Mouse (Mus musculus) embryonic facial prominence, embryonic 11.5 days (tissue): ENCODE measurements around the gene Strn3. TPM values are rescaled to one million over a fixed set of nuclear protein-coding genes. Genes with fewer than 3 reads are reported as not detected.
"Not testable (repeated sequence)": the region's sequence is repeated elsewhere in the genome, so short reads cannot be mapped to it uniquely, and the experiment has no call there.

Experiments
- ATAC-seq: fragments of 200-750 bp; cut with Nextera tagmentation; replicated peaks from 2 replicates; pipeline ENCODE4 v1.8.0; 2017; ENCODE audit warnings: low read depth; ENCODE audit not compliant: insufficient number of reproducible peaks, low FRiP score, low TSS enrichment
- DNase-seq: peaks from one replicate; pipeline ENCODE4 v3.0.0-alpha.2; 2015; ENCODE audit warnings: low spot score
- H3K27ac ChIP-seq: fragments of 300-500 bp; sonication (generic); replicated peaks from 2 replicates; pipeline ENCODE4 v1.5.1; 2014; ENCODE audit warnings: mild to moderate bottlenecking, low read depth, low read length, control low read depth
- H3K27me3 ChIP-seq: fragments of 300-500 bp; sonication (generic); 2 replicates; pipeline ENCODE4 v1.6.1; 2014; ENCODE audit warnings: mild to moderate bottlenecking, low read length, moderate library complexity, mixed read lengths; ENCODE audit not compliant: control insufficient read depth, insufficient read depth
- H3K36me3 ChIP-seq: fragments of 300-500 bp; sonication (generic); replicated peaks from 2 replicates; pipeline ENCODE4 v1.6.1; 2014; ENCODE audit warnings: low read depth, mild to moderate bottlenecking, low read length, moderate library complexity, mixed read lengths; ENCODE audit not compliant: control insufficient read depth, insufficient read depth
- H3K4me1 ChIP-seq: fragments of 300-500 bp; sonication (generic); 2 replicates; pipeline ENCODE4 v1.6.1; 2014; ENCODE audit warnings: low read length, mixed read lengths; ENCODE audit not compliant: control insufficient read depth, insufficient read depth
- H3K4me2 ChIP-seq: fragments of 300-500 bp; sonication (generic); 2 replicates; pipeline ENCODE4 v1.6.1; 2014; ENCODE audit warnings: low read depth, mild to moderate bottlenecking, control low read depth, low read length, moderate library complexity
- H3K4me3 ChIP-seq: fragments of 300-500 bp; sonication (generic); 2 replicates; pipeline ENCODE4 v1.5.1; 2014; ENCODE audit warnings: low read depth, low read length, control low read depth
- H3K9ac ChIP-seq: fragments of 300-500 bp; sonication (generic); replicated peaks from 2 replicates; pipeline ENCODE4 v1.6.1; 2014; ENCODE audit warnings: mild to moderate bottlenecking, control low read depth, low read length
- H3K9me3 ChIP-seq: fragments of 300-500 bp; sonication (generic); replicated peaks from 2 replicates; pipeline ENCODE4 v1.6.1; 2016; ENCODE audit warnings: mild to moderate bottlenecking, low read length, inconsistent platforms, mixed read lengths; ENCODE audit not compliant: control insufficient read depth
- WGBS: fragments of 180-500 bp; shearing (Covaris S2); extraction: QIAGEN DNeasy Blood & Tissue Kit; methylation state at CpG from one replicate; pipeline ENCODE4 v1.1.7; 2014; 5-methylcytosine and 5-hydroxymethylcytosine counted together
- polyA plus RNA-seq: library from polyadenylated mRNA; unstranded; fragments of >200 nt; fragmentation: Nextera tagmentation; extraction: Ambion mirVana; gene quantifications from 2 replicates; pipeline ENCODE4 v1.2.1, GENCODE M21; 2014

Strn3 gene
- polyA plus RNA-seq, 1 experiment from 2014 or later = 60.3 TPM

DNA sequence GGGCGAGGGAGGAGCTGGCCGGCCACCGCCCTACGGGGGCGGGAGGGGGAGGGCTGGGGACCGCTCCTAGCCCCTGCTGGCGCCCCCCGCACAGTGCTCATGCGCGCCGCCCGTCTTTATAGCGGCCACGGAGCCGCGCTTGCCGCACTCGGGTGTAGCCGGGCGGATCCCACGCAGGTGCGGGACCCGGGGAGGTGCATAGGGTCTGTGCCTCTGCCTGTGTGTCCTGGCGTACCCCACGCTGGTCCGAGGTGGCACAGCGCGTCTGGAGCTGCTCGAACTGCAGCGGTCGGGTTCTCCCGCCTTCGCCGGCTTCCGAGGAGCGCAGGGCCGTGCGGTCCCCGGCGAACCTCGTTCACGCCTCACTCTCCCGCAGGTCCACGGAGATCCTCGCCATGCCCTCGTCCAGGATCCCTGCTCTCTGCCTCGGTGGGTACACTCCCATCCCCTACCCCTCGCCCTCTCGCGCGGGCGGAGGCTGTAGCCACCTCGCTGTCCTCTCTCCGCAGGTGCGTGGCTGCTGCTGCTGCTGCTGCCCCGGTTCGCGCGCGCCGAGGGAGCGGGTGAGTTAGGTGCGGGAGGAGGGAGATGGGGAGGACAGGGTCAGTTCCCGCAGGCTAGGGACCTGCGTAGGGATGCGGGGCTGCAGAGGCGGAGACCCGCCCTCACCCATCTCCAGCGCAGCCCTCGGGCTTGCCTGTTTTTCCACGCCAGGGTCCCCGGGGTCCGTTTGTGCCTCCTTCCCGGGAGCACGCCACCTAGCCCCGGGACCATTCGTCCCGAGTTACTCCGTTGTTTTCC, 98.3 kb downstream of the Strn3 start, which contains the start of gene Coch:
Coch (plus strand) TSS at position 113 of the 801 bp plus-strand sequence.
- H3K9ac ChIP-seq = peak within 1 kb of the TSS; percentile 57
- H3K9me3 ChIP-seq = no peaks in the 10 kb centered on the region
- H3K27me3 ChIP-seq = peaks cover 34% of the 10 kb centered on the region
- DNase-seq (peak; percentile 44), ATAC-seq (peak; percentile 70)
- H3K27ac ChIP-seq = no peak within 1 kb of the TSS
- peak within 1 kb of the TSS; percentile 62 for H3K4me3 ChIP-seq
- H3K4me1 ChIP-seq = no peaks in the 10 kb centered on the region; the same call in 1 of the 2 replicates
- H3K4me2 ChIP-seq = peak within 1 kb of the TSS; percentile 99
- H3K36me3 ChIP-seq = no peaks in the 10 kb centered on the region
- WGBS = under 1% methylated on average over 67 of the region's 79 CpGs

DNA sequence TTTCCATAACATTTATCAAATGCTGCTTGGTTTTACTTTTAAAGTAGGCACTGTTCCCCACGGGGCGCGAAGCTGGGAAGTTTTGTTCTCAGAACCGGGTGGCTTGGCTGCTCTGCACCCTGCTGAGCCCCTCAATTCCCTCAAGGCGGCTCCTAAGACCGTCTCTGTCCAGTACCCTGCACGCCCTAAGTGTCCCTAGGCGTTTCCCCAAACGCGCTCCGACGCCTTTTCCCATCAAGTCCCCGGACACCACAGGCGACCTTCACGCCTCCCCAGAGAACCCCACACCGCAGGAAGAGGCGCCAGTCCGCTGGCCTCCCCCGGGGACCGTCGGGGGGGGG, 98.8 kb downstream of the Strn3 start:
- Histone ChIP-seq H3K9me3 (no peaks in the 10 kb centered on the region), H3K36me3 (no peaks in the 10 kb centered on the region), H3K27me3 (peaks cover 34% of the 10 kb centered on the region), H3K4me2 (peak overlapping the region; percentile 99), H3K4me1 (no peaks in the 10 kb centered on the region; the same call in 1 of the 2 replicates), H3K27ac (no peak overlapping the region), H3K4me3 (peak overlapping the region; percentile 62), H3K9ac (peak overlapping the region; percentile 57)
- WGBS = 1% methylated on average over 15 of the region's 21 CpGs
- ATAC-seq = peak; percentile 46
- no peak for DNase-seq

DNA sequence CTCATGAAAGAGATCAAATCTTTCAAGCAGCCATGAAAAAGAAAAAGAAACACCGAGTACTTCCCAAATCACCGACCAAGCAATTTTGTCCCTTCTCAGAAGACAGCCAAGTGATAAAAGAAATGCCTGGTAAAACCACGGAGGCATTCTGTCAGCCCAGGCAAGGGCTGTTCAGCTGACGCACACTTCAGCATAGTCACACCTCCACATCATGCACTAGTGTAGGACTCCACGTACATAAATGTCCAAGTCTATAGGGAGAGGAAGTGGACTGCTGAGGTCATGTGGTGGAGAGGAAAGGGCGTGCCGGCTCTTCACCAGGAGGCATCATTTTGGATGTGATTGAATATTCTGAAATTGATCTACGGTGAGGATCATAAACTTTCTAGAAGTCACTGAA, 99.8 kb downstream of the Strn3 start:
- Histone ChIP-seq H3K9ac (no peak overlapping the region), H3K36me3 (no peaks in the 10 kb centered on the region), H3K4me1 (no peaks in the 10 kb centered on the region; the same call in 1 of the 2 replicates), H3K4me3 (no peak overlapping the region), H3K27me3 (peaks cover 34% of the 10 kb centered on the region), H3K9me3 (no peaks in the 10 kb centered on the region), H3K27ac (no peak overlapping the region), H3K4me2 (no peak overlapping the region)
- 72% methylated on average over 8 of the region's 8 CpGs for WGBS
- DNase-seq = no peak
- ATAC-seq = no peak

DNA sequence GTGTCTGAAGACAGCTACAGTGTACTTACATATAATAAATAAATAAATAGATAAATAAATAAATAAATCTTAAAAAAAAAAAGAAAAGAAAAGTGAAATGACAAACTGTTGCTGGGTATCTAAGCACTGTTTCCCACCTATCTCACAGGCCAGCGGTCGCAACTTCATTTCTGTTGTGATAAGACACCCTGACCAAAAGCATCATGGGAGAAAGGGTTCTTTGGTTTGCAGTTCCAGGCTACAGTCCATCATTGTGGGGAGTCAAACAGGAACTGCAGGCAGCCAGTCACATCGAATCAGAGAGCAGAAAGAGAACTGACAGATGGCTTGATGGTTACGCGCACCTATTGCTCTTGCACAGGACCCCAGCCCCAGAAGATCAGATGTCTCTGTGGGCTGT, 102.4 kb downstream of the Strn3 start:
- 90% methylated on average over 5 of the region's 5 CpGs for WGBS

DNA sequence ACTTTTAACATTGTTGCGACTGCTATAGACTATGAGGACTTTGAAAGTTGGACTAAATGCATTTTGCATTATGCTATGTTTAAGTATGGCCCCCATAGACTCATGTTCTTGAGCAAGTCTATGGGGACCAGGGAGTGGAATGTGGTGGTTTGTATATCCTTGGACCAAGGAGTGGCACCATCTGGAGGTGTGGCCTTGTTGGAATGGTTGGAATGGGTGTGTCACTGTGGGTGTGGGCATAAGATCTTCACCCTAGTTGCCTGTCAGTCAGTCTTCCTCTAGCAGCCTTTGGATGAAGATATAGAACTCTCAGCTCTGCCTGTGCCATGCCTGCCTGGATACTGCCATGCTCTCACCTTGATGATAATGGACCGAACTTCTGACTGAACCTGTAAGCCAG, 113.9 kb downstream of the Strn3 start:
- H3K27ac ChIP-seq, H3K4me3 ChIP-seq, H3K4me1 ChIP-seq, H3K9me3 ChIP-seq, DNase-seq, H3K27me3 ChIP-seq, ATAC-seq, H3K36me3 ChIP-seq, H3K9ac ChIP-seq, H3K4me2 ChIP-seq: not testable (repeated sequence)
- WGBS = 82% methylated on average over 2 of the region's 2 CpGs

More for the DNA sequence above, 102.4 kb downstream of the Strn3 start:
- no peaks in the 10 kb centered on the region for H3K36me3 ChIP-seq
- H3K4me2 ChIP-seq = no peak overlapping the region
- H3K4me3 ChIP-seq = no peak overlapping the region
- no peaks in the 10 kb centered on the region; the same call in 1 of the 2 replicates for H3K4me1 ChIP-seq
- H3K27me3 ChIP-seq = peaks cover 23% of the 10 kb centered on the region
- no peaks in the 10 kb centered on the region for H3K9me3 ChIP-seq
- no peak for ATAC-seq
- no peak for DNase-seq
- no peak overlapping the region for H3K9ac ChIP-seq
- H3K27ac ChIP-seq = no peak overlapping the region

DNA sequence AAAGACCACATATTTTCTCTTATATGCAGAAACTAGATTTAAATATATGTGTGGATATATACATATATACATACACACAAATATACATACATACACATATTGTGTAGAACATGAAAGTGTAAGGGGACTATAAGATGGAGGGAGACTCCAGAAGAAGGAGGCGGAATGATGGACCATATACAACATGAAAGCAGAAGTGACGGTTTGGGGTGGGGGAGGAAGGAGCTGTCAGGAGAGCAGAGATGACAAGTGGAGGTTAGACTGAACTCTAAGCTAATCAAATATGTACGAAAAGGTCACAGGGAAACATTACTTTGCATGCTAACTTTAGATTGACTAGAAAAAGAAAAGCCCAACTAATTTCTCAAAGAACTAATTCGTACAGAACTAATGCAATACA, 119.0 kb downstream of the Strn3 start:
- 76% methylated on average over 4 of the region's 4 CpGs for WGBS

DNA sequence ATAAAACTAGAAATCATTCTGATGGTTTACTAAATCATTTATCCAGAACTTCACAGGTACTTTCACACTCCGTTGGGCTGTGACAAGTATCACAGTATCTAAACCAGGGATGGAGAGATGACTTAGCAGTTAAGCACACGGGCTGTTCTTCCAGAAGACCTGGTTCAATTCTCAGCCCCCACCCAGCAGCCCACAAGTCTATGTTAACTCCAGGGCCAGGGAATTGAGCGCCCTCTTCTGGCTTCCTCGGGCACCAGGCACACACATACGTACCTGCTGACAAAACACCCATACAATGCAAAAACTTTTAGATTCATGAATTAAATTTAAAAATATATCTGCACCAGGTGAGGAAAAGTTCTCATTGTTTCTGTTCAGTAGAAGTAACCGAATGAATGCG, 121.8 kb downstream of the Strn3 start:
- Histone ChIP-seq H3K27me3 (no peaks in the 10 kb centered on the region), H3K36me3 (no peaks in the 10 kb centered on the region), H3K9ac (no peak overlapping the region), H3K4me1 (no peaks in the 10 kb centered on the region), H3K27ac (no peak overlapping the region), H3K4me3 (no peak overlapping the region), H3K4me2 (no peak overlapping the region), H3K9me3 (no peaks in the 10 kb centered on the region)
- WGBS = 68% methylated on average over 7 of the region's 7 CpGs
- no peak for DNase-seq
- ATAC-seq = no peak

More for the DNA sequence above, 119.0 kb downstream of the Strn3 start:
- Histone ChIP-seq H3K4me2 (no peak overlapping the region), H3K4me3 (no peak overlapping the region), H3K4me1 (no peaks in the 10 kb centered on the region), H3K27me3 (no peaks in the 10 kb centered on the region), H3K9me3 (no peaks in the 10 kb centered on the region), H3K36me3 (no peaks in the 10 kb centered on the region), H3K27ac (no peak overlapping the region), H3K9ac (no peak overlapping the region)
- no peak for ATAC-seq
- DNase-seq = no peak

DNA sequence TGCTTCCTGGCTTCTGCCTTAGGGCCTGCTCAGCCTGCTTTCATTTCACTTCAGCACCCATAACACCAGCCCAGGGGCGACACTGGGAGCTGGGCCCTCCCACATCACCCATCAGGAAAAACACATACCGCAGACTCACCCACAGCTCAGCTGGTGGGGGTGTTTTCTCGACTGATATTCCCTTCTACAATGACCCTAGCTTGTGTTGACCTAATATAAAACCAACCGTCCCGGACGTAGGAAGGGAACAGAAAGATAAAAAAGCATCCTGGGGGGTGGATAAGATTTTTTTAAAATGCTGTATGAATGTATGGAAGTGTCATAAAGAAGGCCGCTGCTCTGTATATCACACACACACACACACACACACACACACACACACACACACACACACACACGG, 122.2 kb downstream of the Strn3 start:
- Histone ChIP-seq H3K27me3 (no peaks in the 10 kb centered on the region), H3K4me2 (no peak overlapping the region), H3K9ac (no peak overlapping the region), H3K36me3 (no peaks in the 10 kb centered on the region), H3K4me3 (no peak overlapping the region), H3K9me3 (no peaks in the 10 kb centered on the region), H3K27ac (no peak overlapping the region), H3K4me1 (no peaks in the 10 kb centered on the region)
- 90% methylated on average over 8 of the region's 8 CpGs for WGBS
- ATAC-seq (no peak), DNase-seq (no peak)
